ENCODE assay signal across 22 mouse cellular contexts in genomic region chr2:56440916-56441315, GRCm38 (mm10).
"Had no signal": no experiment of that assay in that cellular context is flagged by ENCODE, and none has a peak within 500 bp of the region (broad histone marks: within the 10 kb centered on the region; RNA-seq: fewer than 3 reads in every experiment).

No protein-coding gene starts in this region.

- H3K4me3 ChIP-seq: kidney, embryonic 15.5 days; left cerebral cortex, adult 2 months; limb, embryonic 12.5 days; limb, embryonic 15.5 days; liver, embryonic 12.5 days; liver, embryonic 15.5 days; lung, embryonic 15.5 days; midbrain, embryonic 12.5 days; midbrain, embryonic 15.5 days; myocyte; neural tube, embryonic 13.5 days had no signal

- H3K27me3 ChIP-seq: kidney, embryonic 15.5 days; limb, embryonic 12.5 days; limb, embryonic 15.5 days; liver, embryonic 12.5 days; liver, embryonic 15.5 days; lung, embryonic 15.5 days; midbrain, embryonic 12.5 days; midbrain, embryonic 15.5 days; neural tube, embryonic 13.5 days had no signal

- H3K36me3 ChIP-seq: kidney, embryonic 15.5 days; limb, embryonic 12.5 days; limb, embryonic 15.5 days; liver, embryonic 12.5 days; liver, embryonic 15.5 days; lung, embryonic 15.5 days; midbrain, embryonic 12.5 days; midbrain, embryonic 15.5 days; neural tube, embryonic 13.5 days had no signal

- ATAC-seq: liver, embryonic 12.5 days; midbrain, embryonic 15.5 days had no signal

- H3K9me3 ChIP-seq: kidney, embryonic 15.5 days; limb, embryonic 12.5 days; limb, embryonic 15.5 days; liver, embryonic 12.5 days; liver, embryonic 15.5 days; lung, embryonic 15.5 days; midbrain, embryonic 12.5 days; midbrain, embryonic 15.5 days; neural tube, embryonic 13.5 days had no signal

- H3K9ac ChIP-seq: kidney, embryonic 15.5 days; limb, embryonic 12.5 days; limb, embryonic 15.5 days; liver, embryonic 12.5 days; liver, embryonic 15.5 days; lung, embryonic 15.5 days; midbrain, embryonic 12.5 days; midbrain, embryonic 15.5 days; neural tube, embryonic 13.5 days had no signal

- H3K4me2 ChIP-seq: kidney, embryonic 15.5 days; limb, embryonic 12.5 days; limb, embryonic 15.5 days; liver, embryonic 12.5 days; liver, embryonic 15.5 days; lung, embryonic 15.5 days; midbrain, embryonic 12.5 days; midbrain, embryonic 15.5 days; neural tube, embryonic 13.5 days had no signal

- DNase-seq: kidney, adult 11 months; kidney, adult 8-10 months; kidney, postnatal 14 days; kidney, postnatal 4 days; layer of hippocampus, postnatal 36 days; left cerebral cortex, postnatal 4 days; lung, adult 18-20 months; lung, postnatal 10 days; lung, postnatal 36 days; thymus, adult 18-20 months; thymus, postnatal 36 days had no signal

- H3K4me1 ChIP-seq: kidney, embryonic 15.5 days; limb, embryonic 12.5 days; limb, embryonic 15.5 days; liver, embryonic 12.5 days; liver, embryonic 15.5 days; lung, embryonic 15.5 days; midbrain, embryonic 12.5 days; midbrain, embryonic 15.5 days; neural tube, embryonic 13.5 days had no signal

- H3K27ac ChIP-seq: kidney, embryonic 15.5 days; left cerebral cortex, adult 2 months; limb, embryonic 12.5 days; limb, embryonic 15.5 days; liver, embryonic 12.5 days; liver, embryonic 15.5 days; lung, embryonic 15.5 days; midbrain, embryonic 12.5 days; midbrain, embryonic 15.5 days; neural tube, embryonic 13.5 days had no signal
